Comparison of ENCODE assay signal across 8 mouse cellular contexts in the genomic region with DNA sequence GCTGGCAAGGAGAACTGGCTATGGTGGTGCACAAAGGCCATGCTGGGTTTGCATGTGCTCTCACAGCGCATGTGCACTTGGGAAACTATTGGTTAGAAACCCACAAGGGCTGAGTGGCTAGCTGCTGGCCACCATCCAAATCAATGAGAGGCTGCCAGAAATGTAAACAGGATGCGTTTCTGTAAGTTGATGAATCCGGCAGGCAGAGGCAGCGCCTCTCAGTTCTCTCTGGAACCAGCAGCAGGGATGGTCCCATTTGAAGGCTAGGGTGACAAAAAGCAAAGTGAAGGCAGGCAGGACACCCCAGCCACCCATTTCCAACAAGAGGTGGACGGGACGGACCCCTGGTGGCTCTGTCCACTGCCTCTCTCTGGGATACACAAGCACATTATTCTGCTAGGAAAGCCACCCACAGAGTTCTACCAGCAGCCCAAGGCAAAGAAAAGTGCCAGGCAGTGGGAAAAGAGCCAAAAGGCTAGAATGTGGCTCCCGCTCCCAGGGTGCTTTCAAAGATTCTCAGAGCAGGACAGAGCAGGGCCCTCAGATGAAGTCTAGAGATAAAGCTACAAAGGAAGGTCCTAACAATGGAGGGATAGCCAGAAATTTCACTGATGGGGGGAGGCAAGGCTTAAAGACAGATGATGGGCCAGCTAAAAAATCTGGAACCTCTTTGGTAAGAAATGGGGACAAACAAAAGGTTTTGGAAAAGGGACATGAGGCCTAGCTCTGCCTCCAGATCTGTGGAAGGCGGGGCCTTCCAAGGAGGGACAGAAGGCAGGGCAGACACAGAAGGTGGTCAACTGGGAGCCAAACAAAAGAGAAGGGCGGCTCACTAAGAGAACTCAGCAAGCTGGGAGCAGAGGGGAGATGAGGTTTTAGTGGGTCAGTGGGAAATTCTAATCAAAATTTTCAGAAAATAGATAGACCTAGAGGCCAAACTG. TPM values are rescaled to one million over a fixed set of nuclear protein-coding genes. Genes with fewer than 3 reads are reported as not detected.
DNase-seq lines count a peak whose midpoint lies in the region; ATAC-seq lines count a peak whose summit lies in the region.

No protein-coding gene starts in this region.

- H3K9me3 ChIP-seq in intestine, embryonic 15.5 days = no peaks in the 10 kb centered on the region

- ATAC-seq in intestine, embryonic 15.5 days = peak; percentile 80

- H3K4me3 ChIP-seq in intestine, embryonic 15.5 days (replicated peaks) = no peak overlapping the region

- peak overlapping the region; percentile 30; the same call in 1 of the 2 replicates for H3K4me2 ChIP-seq in intestine, embryonic 15.5 days (replicated peaks)

- H3K4me1 ChIP-seq in intestine, embryonic 15.5 days (replicated peaks) = peaks cover 45% of the 10 kb centered on the region

- H3K9ac ChIP-seq in intestine, embryonic 15.5 days = no peak overlapping the region

- intact Hi-C loops in left cerebral cortex, postnatal 14 days (cut with DNase I) = no loop called here

- H3K27ac ChIP-seq in intestine, embryonic 15.5 days = peak overlapping the region; percentile 92

- DNase-seq in adrenal gland, adult 2 months = peak; percentile 65
- DNase-seq in cerebellum, postnatal 10 days = peak; percentile 78 to 81
- DNase-seq in frontal cortex, postnatal 25 days (ENCODE audit: low spot score in 2 of 2) = peak; percentile 25 to 30
- DNase-seq in left cerebral cortex, postnatal 14 days (ENCODE audit: low spot score in 2 of 2) = peak; percentile 51 to 55
- DNase-seq in lung, postnatal 4 days = peak; percentile 88 to 91
- peak; percentile 40 for DNase-seq in right cerebral cortex, postnatal 25 days
- no peak for DNase-seq in T-cell, adult 2 months (ENCODE audit: low spot score)

- H3K36me3 ChIP-seq in intestine, embryonic 15.5 days = no peaks in the 10 kb centered on the region

- H3K27me3 ChIP-seq in intestine, embryonic 15.5 days (replicated peaks) = no peaks in the 10 kb centered on the region

- WGBS in intestine, embryonic 15.5 days = 31% methylated on average over 9 of the region's 9 CpGs

RNA-seq across cellular contexts. Expression of a gene that starts 39.0 kb away (rescaled TPM):
- total RNA-seq in adrenal gland, adult 2 months (2021) = 100 to 1,000 TPM; 116 to 121 TPM
- 153 and 200 TPM in 2 replicates for polyA plus RNA-seq in adrenal gland, adult 2 months (2012; rRNA removed)
- 29.5 and 37.8 TPM in 2 replicates for polyA plus RNA-seq in intestine, embryonic 15.5 days (2015; fragmentation: Nextera tagmentation; extraction: Ambion mirVana)
- total RNA-seq in left cerebral cortex, postnatal 14 days (2021) = 10 to 100 TPM; 68.1 to 73.8 TPM
